Mouse (Mus musculus): ENCODE measurements around the gene Gm14139. TPM values are rescaled to one million over a fixed set of nuclear protein-coding genes. Genes with fewer than 3 reads are reported as not detected.

The Gm14139 gene
- polyA plus RNA-seq, 1 experiment from 2014 or later = not detected

Other genes starting within 250 kb of the Gm14139 start
- 6.8 and 8.2 TPM in 2 replicates for gene Zfp120, start 45.0 kb upstream of the Gm14139 start, polyA plus RNA-seq (2016; fragmentation: Nextera tagmentation; extraction: Ambion mirVana)
- not detected in 2 replicates for gene Gm10770, start 2.1 kb upstream of the Gm14139 start, polyA plus RNA-seq (2016; fragmentation: Nextera tagmentation; extraction: Ambion mirVana)
- 10.2 and 10.6 TPM in 2 replicates for gene Zfp937, start 36.3 kb downstream of the Gm14139 start, polyA plus RNA-seq (2016; fragmentation: Nextera tagmentation; extraction: Ambion mirVana)
- 4.1 and 5.0 TPM in 2 replicates for gene Gm21994, start 73.8 kb downstream of the Gm14139 start, polyA plus RNA-seq (2016; fragmentation: Nextera tagmentation; extraction: Ambion mirVana)
- not detected in 2 replicates for gene Gm14124, start 75.8 kb downstream of the Gm14139 start, polyA plus RNA-seq (2016; fragmentation: Nextera tagmentation; extraction: Ambion mirVana)
- 1.3 and 1.4 TPM in 2 replicates for gene Gm10130, start 141.9 kb downstream of the Gm14139 start, polyA plus RNA-seq (2016; fragmentation: Nextera tagmentation; extraction: Ambion mirVana)
- gene 3300002I08Rik, start 181.0 kb downstream of the Gm14139 start, polyA plus RNA-seq (2016; fragmentation: Nextera tagmentation; extraction: Ambion mirVana) = 11.3 and 11.8 TPM in 2 replicates

Measured in midbrain, embryonic 12.5 days (tissue).